Mouse (Mus musculus): ENCODE data around the gene Mrps25. TPM values are rescaled to one million over a fixed set of nuclear protein-coding genes. Genes with fewer than 3 reads are reported as not detected.

The Mrps25 gene
- total RNA-seq, 2 experiments from 2014 or later: 34.7 to 38.6 TPM

- no peak for DNase-seq (ENCODE audit: low spot score in 2 of 2)
Observed at GRCm38 (mm10) chr6:92131456-92131855, 52.4 kb downstream of the Mrps25 start.

- no peak for DNase-seq (ENCODE audit: low spot score in 2 of 2)
Observed at GRCm38 (mm10) chr6:92126861-92127468, 56.9 kb downstream of the Mrps25 start.

- no peak for DNase-seq (ENCODE audit: low spot score in 2 of 2)
Observed at GRCm38 (mm10) chr6:92124547-92124946, 59.3 kb downstream of the Mrps25 start.

Other genes with a start within 250 kb of the Mrps25 start
- 10 to 100 TPM; 22.1 to 25.3 TPM for gene Fgd5, start 205.2 kb downstream of the Mrps25 start, total RNA-seq (2021)
- gene Nr2c2, start 92.6 kb downstream of the Mrps25 start, total RNA-seq (2021): 10 to 100 TPM; 38.0 to 41.3 TPM
- gene Rbsn, start 30.9 kb upstream of the Mrps25 start, total RNA-seq (2021): 10 to 100 TPM; 20.8 to 24.0 TPM
- not detected for gene Trh, start 60.6 kb upstream of the Mrps25 start, total RNA-seq (2021)